Mouse (Mus musculus): ENCODE results near the gene Pcdh11x. TPM values are rescaled to one million over a fixed set of nuclear protein-coding genes. Genes with fewer than 3 reads are reported as not detected.
"Not testable (repeated sequence)": the region's sequence is repeated elsewhere in the genome, so short reads cannot be mapped to it uniquely, and the experiment has no call there.

Gene Pcdh11x
- polyA plus RNA-seq, 1 experiment from 2014 or later, result 39.1 TPM

GRCm38 (mm10) chrX:120524986-120525385, 234.9 kb downstream of the Pcdh11x start:
- Histone ChIP-seq H3K9ac (no peak overlapping the region), H3K9me3 (no peaks in the 10 kb centered on the region), H3K27me3 (no peaks in the 10 kb centered on the region), H3K36me3 (no peaks in the 10 kb centered on the region), H3K4me1 (replicated peaks) (no peaks in the 10 kb centered on the region), H3K4me2 (no peak overlapping the region), H3K27ac (replicated peaks) (no peak overlapping the region), H3K4me3 (no peak overlapping the region)
- ATAC-seq (ENCODE audit: low FRiP score, low read depth), result no peak
- 94% methylated on average over 3 of the region's 3 CpGs for WGBS

- H3K4me2 ChIP-seq, result no peak overlapping the region
- 90% methylated on average over 1 of the region's 1 CpGs for WGBS
- H3K9ac ChIP-seq, result no peak overlapping the region
- no peak overlapping the region for H3K27ac ChIP-seq (replicated peaks)
- H3K27me3 ChIP-seq, result no peaks in the 10 kb centered on the region
- H3K4me3 ChIP-seq, result no peak overlapping the region
- ATAC-seq (ENCODE audit: low FRiP score, low read depth), result no peak
- H3K9me3 ChIP-seq, result no peaks in the 10 kb centered on the region
- no peaks in the 10 kb centered on the region for H3K4me1 ChIP-seq (replicated peaks)
- H3K36me3 ChIP-seq, result no peaks in the 10 kb centered on the region
Measured at GRCm38 (mm10) chrX:120599309-120599708, 309.2 kb downstream of the Pcdh11x start.

DNA sequence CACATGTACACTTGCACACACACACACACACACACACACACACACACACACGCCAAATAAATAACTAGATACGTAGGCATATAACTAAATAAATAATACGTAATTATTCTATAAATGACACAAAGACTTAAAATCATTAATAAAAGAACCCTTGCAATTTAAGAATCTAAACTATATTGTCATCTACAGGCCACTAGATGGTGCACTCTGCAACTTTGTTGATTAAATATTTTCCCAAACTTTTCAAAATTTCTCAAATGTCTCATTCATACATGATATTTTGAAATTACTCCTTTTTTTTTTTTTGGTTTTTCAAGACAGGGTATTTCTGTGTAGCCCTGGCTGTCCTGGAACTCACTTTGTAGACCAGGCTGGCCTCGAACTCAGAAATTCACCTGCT, 328.4 kb downstream of the Pcdh11x start:
- Histone ChIP-seq H3K9me3 (no peaks in the 10 kb centered on the region), H3K27me3 (no peaks in the 10 kb centered on the region), H3K9ac (no peak overlapping the region), H3K4me3 (no peak overlapping the region), H3K27ac (replicated peaks) (no peak overlapping the region), H3K36me3 (no peaks in the 10 kb centered on the region), H3K4me1 (replicated peaks) (no peaks in the 10 kb centered on the region), H3K4me2 (no peak overlapping the region)
- 63% methylated on average over 4 of the region's 4 CpGs for WGBS
- no peak for ATAC-seq (ENCODE audit: low FRiP score, low read depth)

- H3K27me3 ChIP-seq, result not testable (repeated sequence)
- 80% methylated on average over 1 of the region's 1 CpGs for WGBS
Measured at GRCm38 (mm10) chrX:120670236-120670635, 380.2 kb downstream of the Pcdh11x start.

DNA sequence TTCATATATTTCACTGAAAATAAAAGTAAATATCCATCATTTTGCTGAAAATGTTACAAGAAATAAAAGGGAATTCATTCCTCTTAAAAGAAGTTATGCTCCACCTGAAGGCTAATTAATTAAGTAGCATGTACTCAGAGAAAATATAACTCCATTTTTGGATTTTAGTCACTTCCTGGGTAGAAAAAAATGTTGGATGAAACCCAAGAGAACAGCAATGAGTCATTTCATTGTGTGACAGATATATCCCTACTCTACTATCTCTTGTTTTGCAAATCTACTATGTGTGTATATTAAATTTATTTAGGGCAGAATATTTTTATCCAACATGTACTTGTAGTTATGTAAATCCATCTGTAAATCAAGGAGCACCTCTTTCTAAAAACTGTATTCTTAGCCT, 444.1 kb downstream of the Pcdh11x start:
- H3K9ac ChIP-seq, result no peak overlapping the region
- no peaks in the 10 kb centered on the region for H3K36me3 ChIP-seq
- no peaks in the 10 kb centered on the region for H3K27me3 ChIP-seq
- no peak overlapping the region for H3K27ac ChIP-seq (replicated peaks)
- no peak for ATAC-seq (ENCODE audit: low FRiP score, low read depth)
- H3K4me2 ChIP-seq, result no peak overlapping the region
- no peak overlapping the region for H3K4me3 ChIP-seq
- H3K4me1 ChIP-seq (replicated peaks), result no peaks in the 10 kb centered on the region
- no peaks in the 10 kb centered on the region for H3K9me3 ChIP-seq

More at GRCm38 (mm10) chrX:120670236-120670635, 380.2 kb downstream of the Pcdh11x start:
- H3K4me1 ChIP-seq (replicated peaks); ATAC-seq (ENCODE audit: low FRiP score, low read depth); H3K4me2 ChIP-seq; H3K36me3 ChIP-seq; H3K9ac ChIP-seq; H3K27ac ChIP-seq (replicated peaks); H3K9me3 ChIP-seq; H3K4me3 ChIP-seq: not testable (repeated sequence)

DNA sequence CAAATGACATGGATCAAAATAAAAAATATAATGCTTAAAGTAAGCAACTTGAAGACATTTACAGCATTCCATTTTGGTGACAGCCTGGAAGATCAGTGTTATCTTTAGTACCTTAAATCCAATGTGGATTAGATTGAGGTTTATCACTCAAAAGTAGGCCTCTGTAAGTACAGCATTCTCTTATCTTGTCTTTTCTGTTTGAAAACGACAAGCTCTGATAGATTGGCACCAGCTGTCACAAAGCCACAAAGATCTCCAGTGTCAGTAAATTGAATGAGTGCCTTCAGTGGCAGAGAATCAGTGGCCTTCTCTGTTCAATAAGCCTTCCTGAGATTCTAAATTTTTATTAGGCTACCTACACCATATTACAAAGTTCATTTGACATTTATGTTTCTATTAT, 445.7 kb downstream of the Pcdh11x start:
- Histone ChIP-seq H3K4me2 (no peak overlapping the region), H3K9me3 (no peaks in the 10 kb centered on the region), H3K27me3 (no peaks in the 10 kb centered on the region), H3K36me3 (no peaks in the 10 kb centered on the region), H3K9ac (no peak overlapping the region), H3K4me1 (replicated peaks) (no peaks in the 10 kb centered on the region), H3K4me3 (no peak overlapping the region), H3K27ac (replicated peaks) (no peak overlapping the region)
- no peak for ATAC-seq (ENCODE audit: low FRiP score, low read depth)
- 44% methylated on average over 1 of the region's 1 CpGs for WGBS

- Histone ChIP-seq H3K9ac (no peak overlapping the region), H3K4me3 (no peak overlapping the region), H3K4me1 (replicated peaks) (no peaks in the 10 kb centered on the region), H3K27ac (replicated peaks) (no peak overlapping the region), H3K4me2 (no peak overlapping the region), H3K9me3 (no peaks in the 10 kb centered on the region; the same call in 1 of the 2 replicates), H3K27me3 (no peaks in the 10 kb centered on the region), H3K36me3 (no peaks in the 10 kb centered on the region)
- WGBS, result 76% methylated on average over 3 of the region's 3 CpGs
- no peak for ATAC-seq (ENCODE audit: low FRiP score, low read depth)
Measured at GRCm38 (mm10) chrX:120944556-120944955, 654.5 kb downstream of the Pcdh11x start.

Other genes starting within 250 kb of the Pcdh11x start
- gene H2afb3, start 22.8 kb downstream of the Pcdh11x start, polyA plus RNA-seq (2015; fragmentation: Nextera tagmentation; extraction: Ambion mirVana), result not detected in 2 replicates